Mouse (Mus musculus): Measurements from ENCODE around the gene Zfp966.
"Not testable (repeated sequence)": the region's sequence is repeated elsewhere in the genome, so short reads cannot be mapped to it uniquely, and the experiment has no call there.

The Zfp966 gene

DNA sequence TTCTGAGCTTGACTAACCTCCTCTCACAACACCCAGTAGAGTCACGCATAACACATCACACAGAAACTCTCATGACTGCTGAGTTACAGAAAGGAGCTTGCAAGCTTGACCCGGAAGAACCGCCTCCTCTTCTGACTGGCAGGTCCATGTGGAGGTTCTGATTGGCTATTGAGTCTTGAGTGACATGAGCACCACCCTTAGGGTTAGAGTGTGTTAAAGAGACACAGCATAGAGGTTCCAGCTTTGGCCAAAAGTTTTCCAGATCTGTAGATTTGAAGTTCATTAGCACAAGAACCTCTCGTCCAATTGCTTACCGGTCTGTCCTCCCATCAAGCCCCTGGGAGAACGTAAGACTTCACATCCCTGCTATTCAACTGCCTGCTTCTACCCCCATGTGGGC is at the start of gene Zfp966:
Zfp966 (minus strand) TSS at position 101 of the 400 bp plus-strand sequence.
- DNase-seq (ENCODE audit: low spot score) = not testable (repeated sequence)

DNA sequence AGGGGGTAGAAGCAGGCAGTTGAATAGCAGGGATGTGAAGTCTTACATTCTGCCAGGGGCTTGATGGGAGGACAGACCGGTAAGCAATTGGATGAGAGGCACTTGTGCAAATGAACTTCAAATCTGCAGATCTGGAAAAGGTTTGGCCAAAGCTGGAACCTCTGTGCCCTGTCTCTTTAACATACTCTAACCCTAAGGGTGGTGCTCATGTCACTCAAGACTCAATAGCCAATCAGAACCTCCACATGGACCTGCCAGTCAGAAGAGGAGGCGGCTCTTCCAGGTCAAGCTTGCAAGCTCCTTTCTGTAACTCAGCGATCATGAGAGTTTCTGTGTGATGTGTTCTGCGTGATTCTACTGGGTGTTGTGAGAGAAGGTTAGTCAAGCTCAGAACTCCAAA is 34.1 kb upstream of the Zfp966 start, which contains the start of gene Gm2026:
Gm2026 (plus strand) TSS at position 301 of the 400 bp plus-strand sequence.
- not testable (repeated sequence) for DNase-seq (ENCODE audit: low spot score)

DNA sequence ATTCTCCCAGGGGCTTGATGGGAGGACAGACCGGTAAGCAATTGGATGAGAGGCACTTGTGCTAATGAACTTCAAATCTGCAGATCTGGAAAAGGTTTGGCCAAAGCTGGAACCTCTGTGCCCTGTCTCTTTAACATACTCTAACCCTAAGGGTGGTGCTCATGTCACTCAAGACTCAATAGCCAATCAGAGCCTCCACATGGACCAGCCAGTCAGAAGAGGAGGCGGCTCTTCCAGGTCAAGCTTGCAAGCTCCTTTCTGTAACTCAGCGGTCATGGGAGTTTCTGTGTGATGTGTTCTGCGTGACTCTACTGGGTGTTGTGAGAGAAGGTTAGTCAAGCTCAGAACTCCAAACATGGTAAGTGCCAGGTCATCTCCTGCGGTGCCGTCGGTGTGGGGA is 61.9 kb downstream of the Zfp966 start, which contains the start of gene Gm6710:
Gm6710 (plus strand) TSS at position 196 of the 400 bp plus-strand sequence.
- not testable (repeated sequence) for DNase-seq (ENCODE audit: low spot score)

Data from ovary, postnatal 36 days (tissue).